Mouse (Mus musculus) cortical plate, adult 2 months (tissue): Measurements from ENCODE around the gene Flvcr2.

Source experiments
- CTCF ChIP-seq: fragments of 200-500 bp; IDR thresholded peaks from 2 replicates; pipeline ENCODE4 v1.5.1; 2011; ENCODE audit warnings: mild to moderate bottlenecking, control low read depth, low read length; ENCODE audit not compliant: insufficient read depth; ENCODE audit errors: extremely low read depth
- POLR2A ChIP-seq: fragments of 200-500 bp; IDR thresholded peaks from 2 replicates; pipeline ENCODE4 v1.6.1; 2011; ENCODE audit warnings: mild to moderate bottlenecking, low read length, control low read depth; ENCODE audit not compliant: insufficient read depth; ENCODE audit errors: extremely low read depth

GRCm38 (mm10) chr12:85761471-85761870, 15.1 kb downstream of the Flvcr2 start:
- TF ChIP-seq CTCF (no peak), POLR2A (no peak)
